Mouse (Mus musculus) frontal cortex, postnatal 36 days (tissue): ENCODE measurements around the gene Zcchc17.

Experiments
- DNase-seq, 2 experiments: peaks; one replicate each; pipeline ENCODE4 v3.0.0; 2022; ENCODE audit warnings: low spot score in 2 of 2

Gene Zcchc17

GRCm38 (mm10) chr4:130318122-130318521 lies 41.6 kb downstream of the Zcchc17 start:
- DNase-seq = no peak

GRCm38 (mm10) chr4:130316691-130317090 lies 43.1 kb downstream of the Zcchc17 start:
- DNase-seq = no peak

DNA sequence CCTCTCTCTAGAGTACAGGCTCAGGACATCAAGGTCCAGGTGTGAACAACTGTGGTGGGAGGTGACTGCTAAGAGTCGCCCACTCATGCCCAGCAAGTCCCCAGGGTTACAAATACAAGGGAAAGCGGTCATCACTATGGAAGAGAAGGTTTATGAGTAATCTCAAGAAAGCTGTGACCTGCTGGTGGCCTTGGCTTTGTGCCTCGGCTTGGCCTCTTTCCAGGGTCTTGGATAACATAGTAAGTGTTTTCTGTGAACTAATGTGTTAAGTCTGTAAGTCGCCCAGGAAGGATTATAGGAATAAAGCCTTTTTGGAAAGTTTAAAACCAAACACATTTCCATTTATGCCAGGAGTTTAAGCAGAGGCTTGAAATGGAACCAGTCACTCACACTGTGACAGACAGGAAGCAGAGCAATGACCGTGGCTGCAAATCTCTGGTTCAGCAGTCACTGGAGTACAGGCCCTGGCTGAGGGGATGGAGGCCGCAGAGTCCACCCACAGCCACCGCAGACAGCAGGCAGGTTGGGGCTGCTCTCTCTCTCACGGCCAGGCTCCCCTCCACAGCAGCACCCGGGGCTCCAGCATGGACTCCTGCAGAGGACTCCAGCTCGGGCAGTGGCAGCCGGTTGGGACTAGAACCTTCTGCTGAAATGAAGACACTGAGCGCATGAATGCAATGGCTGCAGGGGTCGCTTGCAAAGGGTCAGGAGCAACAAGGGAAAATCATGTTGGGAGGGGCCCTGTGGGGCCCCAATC lies 43.8 kb downstream of the Zcchc17 start:
- no peak for DNase-seq

- no peak for DNase-seq
These were observed 46.2 kb downstream of the Zcchc17 start for GRCm38 (mm10) chr4:130313552-130313951.

DNA sequence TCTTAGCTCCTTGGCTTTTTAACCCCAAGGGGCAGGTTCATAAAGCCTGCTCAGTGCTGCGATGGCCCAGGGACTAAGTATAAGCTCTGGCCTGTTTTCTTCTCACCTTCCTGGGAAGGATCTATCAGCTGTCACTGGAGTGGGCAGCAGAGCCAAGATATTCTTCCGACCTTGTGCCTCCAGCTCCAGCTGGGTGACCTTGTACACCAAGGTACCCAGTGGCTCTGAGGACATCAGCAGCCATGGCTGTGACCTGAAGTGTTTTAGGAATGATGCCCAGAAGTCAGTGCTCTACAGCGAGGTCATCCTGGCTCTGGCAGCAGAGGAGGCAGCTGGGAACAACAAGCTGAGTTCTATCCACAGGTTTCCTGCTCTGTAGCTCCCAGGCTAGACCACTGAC lies 47.2 kb downstream of the Zcchc17 start:
- no peak for DNase-seq

GRCm38 (mm10) chr4:130309254-130309653 lies 50.5 kb downstream of the Zcchc17 start:
- DNase-seq = peak in 1 of 2 experiments; percentile 26

DNA sequence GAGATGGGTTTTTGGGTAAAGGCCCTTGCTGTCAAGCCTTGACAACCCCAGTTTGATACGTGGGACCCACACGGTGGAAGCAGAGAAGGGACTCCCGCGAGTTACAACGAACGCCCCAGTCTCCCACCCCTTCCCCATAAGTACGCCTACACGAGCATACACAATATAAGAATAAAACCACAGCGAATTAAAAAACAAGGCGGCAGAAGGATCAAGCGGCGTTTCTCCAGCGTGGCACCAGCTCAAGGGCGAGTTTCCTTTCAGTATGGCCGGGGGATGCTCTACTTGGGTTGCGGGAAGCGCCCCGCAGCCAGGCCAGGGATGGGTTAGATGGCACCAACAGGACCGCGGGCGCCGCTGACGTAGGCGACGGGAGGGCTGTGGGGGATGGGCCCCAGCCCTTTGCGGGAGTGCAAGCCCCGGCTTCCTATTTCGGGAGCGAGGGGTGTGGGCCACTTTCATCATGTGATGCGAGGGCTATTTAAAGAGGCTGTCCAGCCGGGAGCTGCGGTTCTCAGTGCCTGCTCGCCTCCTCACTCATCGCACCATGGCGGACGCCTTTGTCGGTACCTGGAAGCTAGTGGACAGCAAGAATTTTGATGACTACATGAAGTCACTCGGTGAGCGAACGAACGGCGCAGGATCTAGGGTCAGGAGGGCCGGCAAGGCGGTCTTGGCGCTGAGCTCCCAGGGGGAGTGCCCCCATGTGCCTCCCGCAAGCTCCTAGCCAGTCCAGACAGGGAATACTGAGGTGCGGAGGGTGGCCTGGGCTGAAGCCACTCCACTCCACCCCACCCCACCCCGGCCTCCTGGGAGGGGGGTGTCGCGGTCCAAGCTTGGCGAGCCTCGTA lies 51.3 kb downstream of the Zcchc17 start, which contains the start of the genes Fabp3 and Gm10570:
Gene Fabp3 (plus strand): TSS at position 365 of the 851 bp plus-strand sequence.
Gene Gm10570 (minus strand): TSS at position 444 of the 851 bp plus-strand sequence.
- peak; percentile 76 to 82 for DNase-seq

DNA sequence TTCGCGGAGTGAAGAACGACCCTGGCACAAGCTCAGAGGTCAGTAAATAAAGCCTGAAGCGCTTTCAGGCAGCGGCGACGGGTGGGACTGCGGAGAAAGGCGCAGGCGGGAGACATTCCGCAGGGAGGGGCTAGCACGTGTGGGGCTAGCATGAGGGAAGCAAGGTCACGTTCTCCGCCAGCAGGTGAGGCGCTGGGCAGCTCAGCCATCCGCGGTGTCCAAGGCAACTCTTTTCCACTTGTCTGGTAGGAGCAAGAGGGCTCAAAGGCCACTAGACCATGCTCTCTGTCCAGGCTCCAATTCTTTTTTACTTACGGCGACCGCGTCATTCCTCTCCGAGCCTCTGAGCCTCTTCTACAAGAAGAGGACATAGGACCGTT lies 51.9 kb downstream of the Zcchc17 start:
- DNase-seq = peak; percentile 48 to 51

GRCm38 (mm10) chr4:130306796-130307630 lies 52.7 kb downstream of the Zcchc17 start:
- no peak for DNase-seq

DNA sequence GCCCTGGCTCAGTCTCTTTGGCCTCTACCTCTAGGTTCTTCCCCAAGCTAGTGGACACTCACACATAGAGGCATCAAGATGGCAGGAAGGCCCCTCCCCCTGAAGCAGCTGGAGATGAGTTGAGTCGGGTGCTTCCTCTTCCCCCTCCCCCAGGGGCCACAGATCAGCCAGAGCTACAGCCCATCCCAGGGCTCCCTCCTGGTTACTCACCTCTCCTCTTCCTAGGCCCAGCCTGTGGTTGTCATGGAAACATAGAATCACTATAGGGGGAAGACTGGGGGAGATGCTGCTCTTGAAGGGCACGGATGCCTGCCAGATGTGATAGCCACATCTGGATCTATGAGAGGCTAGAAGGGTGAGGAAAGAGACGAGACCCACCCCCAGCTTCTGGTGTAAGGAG lies 55.0 kb downstream of the Zcchc17 start:
- DNase-seq = no peak

- DNase-seq = no peak
These were observed 57.4 kb downstream of the Zcchc17 start for GRCm38 (mm10) chr4:130302285-130302870.

DNA sequence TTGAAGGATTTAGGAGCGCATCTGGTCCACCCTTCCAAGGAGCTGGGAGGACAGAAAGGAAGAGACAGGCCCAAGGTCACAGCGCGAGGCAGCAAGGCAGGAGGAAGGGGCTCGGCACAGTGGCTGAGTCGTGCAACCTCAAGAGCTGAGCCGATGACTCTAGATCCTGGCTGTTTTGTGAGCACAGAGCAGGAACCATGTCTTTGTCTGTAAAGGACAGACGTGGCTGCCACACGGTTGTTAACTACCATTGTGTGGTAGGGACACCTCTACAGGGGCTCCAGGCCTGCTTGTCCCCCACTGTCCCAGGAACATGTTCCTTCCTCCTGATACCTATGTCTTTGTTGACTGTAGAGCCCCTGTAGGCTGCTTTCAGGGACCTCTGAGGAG lies 60.1 kb downstream of the Zcchc17 start:
- no peak for DNase-seq

DNA sequence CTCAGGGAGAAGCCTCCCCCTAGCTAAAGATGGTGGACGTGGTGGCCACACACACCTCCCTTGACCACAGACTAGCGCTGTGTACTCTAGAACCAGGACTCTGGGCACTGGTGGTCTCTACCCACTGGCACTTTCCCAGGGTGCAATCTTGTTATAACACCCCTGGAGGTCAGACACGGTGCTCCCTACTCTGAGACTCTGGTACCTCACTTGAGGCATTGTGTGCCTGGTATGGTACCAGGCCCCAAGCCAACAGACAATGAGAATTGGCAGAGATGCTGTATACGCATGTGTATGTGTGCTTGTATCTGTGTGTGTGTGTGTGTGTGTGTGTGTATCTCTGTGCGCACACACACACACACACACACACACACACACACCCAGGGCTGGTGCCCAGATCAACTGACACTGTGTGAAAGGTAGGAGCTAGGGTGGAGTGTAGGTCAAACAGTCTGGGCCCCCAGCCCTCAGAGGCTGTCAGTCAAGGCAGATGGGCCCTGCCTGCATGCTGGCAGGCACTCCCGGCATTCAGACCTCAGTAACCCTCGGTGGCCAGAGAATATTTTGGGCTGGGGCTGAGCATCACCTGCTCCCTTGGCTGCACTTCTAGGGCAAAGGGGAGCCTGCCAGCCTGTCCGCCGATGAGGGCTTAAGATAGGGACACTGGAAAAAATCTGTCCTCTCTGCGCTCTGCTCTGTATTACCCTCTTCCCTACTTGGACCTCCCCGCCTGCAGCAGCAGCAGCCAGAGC lies 60.7 kb downstream of the Zcchc17 start:
- DNase-seq = no peak

DNA sequence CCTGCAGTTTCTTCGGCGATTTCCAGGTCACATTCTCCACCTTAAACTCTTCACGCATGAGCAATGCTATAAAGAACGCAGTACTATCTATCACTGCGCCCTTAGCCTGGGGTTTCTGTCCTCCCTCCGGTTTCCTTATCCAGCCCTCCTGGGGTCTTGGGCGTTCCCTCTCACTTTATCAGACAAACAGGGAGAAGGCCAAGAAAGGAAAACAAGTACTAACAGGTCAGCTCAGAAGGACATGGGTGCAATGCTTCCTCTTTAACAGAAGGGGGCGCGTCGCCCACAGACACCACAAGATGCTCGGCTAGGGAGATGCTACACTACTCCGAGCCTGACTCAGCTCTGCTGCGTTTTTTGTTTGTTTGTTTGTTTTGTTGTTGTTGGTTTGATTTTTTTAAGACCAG lies 62.6 kb downstream of the Zcchc17 start:
- DNase-seq = no peak

GRCm38 (mm10) chr4:130296243-130296965 lies 63.3 kb downstream of the Zcchc17 start:
- DNase-seq = no peak

DNA sequence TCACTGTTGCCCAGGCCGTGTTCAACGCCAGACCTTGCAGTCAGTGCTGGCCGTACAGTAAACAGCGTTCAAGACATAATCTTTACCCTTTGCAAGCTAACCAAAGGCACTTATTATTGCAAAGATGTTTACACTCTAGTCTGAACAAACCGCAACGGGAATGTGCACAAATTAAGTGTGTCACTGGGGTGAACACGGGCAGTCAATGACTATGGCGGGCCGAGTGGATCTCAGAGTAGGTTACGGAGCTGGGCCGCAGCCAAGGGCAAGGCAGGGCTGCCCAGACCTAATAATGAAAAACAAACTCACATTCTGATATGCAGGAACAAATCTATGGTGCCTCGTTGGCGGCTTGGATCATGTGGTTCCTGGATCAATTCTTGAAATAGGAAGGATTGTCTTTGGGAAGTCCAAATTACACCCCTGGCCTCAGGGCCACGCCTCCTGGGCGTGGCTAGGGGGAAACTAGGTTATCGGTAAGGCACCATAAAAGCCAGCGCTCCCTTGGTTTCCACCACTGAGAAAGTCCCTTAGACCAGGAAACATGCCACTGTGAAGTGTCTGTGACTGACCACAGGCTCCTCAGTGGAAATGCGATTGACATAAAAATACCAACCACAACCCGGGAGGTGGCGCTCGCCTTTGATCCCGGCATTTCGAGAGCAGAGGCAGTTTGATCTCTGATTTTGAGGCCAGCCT lies 64.5 kb downstream of the Zcchc17 start:
- DNase-seq = no peak

DNA sequence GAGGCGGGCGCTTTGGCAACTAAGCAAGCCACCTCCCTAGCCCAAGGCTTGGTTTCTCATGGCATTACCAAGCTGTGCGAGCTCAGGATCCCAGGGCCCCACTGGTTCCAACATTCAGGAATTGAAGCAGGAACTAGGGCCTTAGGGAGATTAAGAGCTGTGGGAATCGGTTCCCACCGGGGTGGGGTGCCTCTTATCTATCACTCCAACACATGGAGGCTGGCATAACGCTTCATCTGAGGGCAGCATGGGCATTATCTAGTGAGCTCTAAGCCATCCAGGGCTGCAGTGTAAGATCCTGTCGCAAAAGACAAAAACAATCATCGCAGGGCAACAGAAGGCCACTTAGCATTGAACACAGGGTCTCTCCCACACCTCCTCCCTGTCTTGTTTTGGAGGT lies 65.2 kb downstream of the Zcchc17 start:
- no peak for DNase-seq

DNA sequence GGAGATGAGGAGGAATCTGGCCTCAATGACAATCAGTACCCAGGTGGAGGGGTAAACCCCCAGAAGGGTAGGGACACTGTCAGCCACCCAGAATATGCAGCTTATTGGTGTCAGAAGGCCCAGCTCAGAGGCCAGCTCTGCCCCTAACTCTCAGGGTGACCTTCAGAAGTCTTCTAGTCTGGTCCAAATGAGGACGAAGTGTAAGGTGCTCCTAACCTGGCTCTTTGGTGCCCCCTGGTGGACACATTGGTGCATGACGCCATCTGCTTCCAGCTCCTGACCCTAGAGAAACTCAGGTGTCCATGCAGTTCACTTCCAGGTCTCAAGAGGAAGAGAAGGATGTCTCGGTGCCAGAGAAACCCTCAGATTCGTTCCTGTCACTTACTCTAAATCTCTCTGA lies 67.5 kb downstream of the Zcchc17 start:
- DNase-seq = peak; percentile 69 to 72

DNA sequence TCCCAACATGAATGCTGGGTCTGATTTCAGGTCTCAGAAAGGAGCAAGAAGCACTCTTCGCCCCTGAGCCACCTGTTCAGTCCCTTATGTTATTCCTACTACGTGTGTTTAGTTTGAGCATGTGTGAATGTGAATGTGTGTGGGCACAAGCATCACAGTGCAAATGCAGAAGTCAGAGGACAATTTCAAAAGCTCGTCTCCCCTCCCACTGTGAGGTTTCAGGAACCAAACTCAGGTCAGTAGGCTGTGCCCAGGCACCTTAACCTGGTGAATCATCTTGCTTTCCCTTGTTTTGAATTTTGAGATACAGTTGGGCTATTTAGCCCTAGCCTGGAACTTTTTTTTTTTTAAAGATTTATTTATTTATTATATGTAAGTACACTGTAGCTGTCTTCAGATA lies 69.9 kb downstream of the Zcchc17 start:
- DNase-seq = no peak

DNA sequence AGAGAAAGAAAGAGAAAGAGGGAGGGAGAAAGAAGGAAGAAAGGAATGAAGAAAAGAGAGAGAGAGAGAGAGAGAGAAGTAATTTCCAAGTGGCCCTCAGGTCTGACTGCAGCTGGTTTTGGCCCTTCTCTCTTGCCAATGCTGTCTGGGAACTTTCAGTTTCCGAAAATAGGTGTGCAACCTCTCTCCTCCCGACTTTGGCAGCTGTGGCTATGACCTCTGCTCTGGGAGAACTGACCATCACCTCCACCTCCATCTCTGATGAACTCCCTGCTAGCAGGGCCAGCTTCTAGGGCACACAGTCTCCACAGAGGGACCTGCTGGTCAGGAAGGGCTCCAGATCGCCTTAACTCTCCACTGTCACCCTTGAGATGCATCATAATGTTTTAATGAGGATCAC lies 73.2 kb downstream of the Zcchc17 start:
- no peak for DNase-seq
